Mouse (Mus musculus) C2C12 (cell line): ENCODE results near the gene Fam169b.

Experiments used
- CEBPB ChIP-seq: IDR thresholded peaks from one replicate; pipeline ENCODE4 v1.6.1; 2011; ENCODE audit warnings: low read depth, mild to moderate bottlenecking, control low read depth, moderate library complexity
- CTCF ChIP-seq: IDR thresholded peaks from one replicate; pipeline ENCODE4 v1.5.1; 2011; ENCODE audit not compliant: control insufficient read depth, insufficient read depth, insufficient read length
- MAX ChIP-seq: IDR thresholded peaks from one replicate; pipeline ENCODE4 v1.6.1; 2011; ENCODE audit warnings: mild to moderate bottlenecking, control low read depth
- MYOD1 ChIP-seq: IDR thresholded peaks from one replicate; pipeline ENCODE4 v1.6.1; 2011; ENCODE audit warnings: low read depth; ENCODE audit not compliant: control insufficient read depth, insufficient read length
- MYOG ChIP-seq: IDR thresholded peaks from one replicate; pipeline ENCODE4 v1.6.1; 2011; ENCODE audit not compliant: control insufficient read depth, insufficient read length; ENCODE audit errors: extremely low read depth

GRCm38 (mm10) chr7:68323051-68323450, 49.4 kb downstream of the Fam169b start:
- TF ChIP-seq CTCF (no peak), MYOD1 (no peak), MAX (no peak), CEBPB (no peak), MYOG (no peak)
